Mouse (Mus musculus) adrenal gland, postnatal 14 days (tissue): ENCODE measurements at regions not wholly inside any gene's neighbourhood (a gene's known extent, or its start where the extent isn't known, plus 50 kb on each side); places are given as distances from the start of the nearest gene placed in this dataset.

Experiments
- DNase-seq: peaks from one replicate; pipeline ENCODE4 v3.0.0; 2021; ENCODE audit warnings: mixed read lengths

DNA sequence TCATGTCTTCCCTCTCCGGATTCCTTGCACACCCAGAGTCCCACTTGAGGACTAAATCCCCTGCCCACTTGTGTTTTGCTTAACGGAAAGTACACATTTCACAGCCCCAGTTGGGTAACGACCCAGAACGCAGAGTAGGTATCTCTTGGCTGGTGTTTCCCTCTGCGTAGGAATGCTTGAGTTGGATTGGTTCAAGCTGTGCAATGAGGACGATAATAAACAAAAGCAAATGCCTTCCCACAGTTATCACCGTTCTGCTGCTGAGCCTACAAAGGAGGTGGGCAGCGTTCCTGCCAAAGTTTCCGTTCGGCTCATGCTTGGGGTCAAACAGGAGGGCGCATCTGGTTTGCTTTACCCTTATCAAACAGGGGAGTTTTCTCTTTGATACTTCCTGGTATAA lies 212.3 kb upstream of the Sfrp2 start:
- no peak for DNase-seq

DNA sequence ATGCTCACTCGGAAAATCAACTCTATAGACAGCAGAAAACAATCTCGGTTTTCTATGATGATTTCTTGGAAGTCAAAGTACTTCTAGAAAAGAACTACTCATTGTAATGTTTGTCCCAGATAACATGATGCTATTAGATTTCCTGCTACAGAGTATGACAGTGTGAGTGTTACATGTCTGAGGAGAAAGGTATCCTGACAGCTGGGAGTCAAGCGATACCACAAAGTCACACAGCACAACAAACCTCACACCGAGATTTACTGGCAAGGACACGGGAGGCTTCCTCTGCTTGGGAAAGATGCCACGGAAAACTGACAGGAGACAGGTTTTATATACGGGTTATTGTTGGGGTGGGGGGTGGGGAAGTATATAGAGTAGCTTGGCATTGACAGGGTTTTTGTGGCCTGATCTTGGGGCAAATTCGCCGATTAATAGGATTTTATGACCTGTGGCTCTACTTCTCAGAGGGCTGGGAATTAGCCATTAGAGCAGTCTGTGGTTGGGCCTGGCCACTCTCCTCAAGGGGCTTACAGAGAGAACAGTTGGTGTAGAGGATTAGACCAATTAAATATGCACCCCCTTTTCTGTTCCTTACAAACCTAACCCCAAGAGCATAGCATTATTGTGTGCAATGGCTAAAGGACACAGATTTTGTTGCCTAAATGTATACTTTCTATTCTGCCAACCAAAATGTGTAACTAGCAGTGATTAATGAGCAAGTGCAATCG lies 209.2 kb upstream of the Sfrp2 start:
- no peak for DNase-seq

GRCm38 (mm10) chr3:83562026-83562425 lies 204.1 kb upstream of the Sfrp2 start:
- DNase-seq = no peak

DNA sequence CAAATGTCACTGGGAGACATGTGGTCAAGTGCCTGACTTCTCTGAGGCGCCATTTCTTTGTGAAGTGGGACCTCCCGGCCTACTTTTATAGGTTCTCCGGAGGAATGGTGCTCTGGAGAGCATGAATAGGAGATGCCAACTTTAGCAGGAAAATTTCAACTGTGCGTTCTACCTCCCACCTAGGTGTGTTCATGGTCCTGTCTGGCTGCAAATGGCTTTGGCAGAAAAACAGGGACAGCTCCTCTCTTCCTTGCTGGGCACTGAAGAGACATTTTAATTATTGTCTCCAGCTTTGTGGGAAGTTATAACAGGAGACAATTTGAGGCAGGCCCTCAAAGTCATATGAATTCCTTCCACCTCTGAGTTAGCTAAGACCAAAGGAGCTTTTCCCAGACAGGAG lies 190.6 kb upstream of the Sfrp2 start:
- no peak for DNase-seq

DNA sequence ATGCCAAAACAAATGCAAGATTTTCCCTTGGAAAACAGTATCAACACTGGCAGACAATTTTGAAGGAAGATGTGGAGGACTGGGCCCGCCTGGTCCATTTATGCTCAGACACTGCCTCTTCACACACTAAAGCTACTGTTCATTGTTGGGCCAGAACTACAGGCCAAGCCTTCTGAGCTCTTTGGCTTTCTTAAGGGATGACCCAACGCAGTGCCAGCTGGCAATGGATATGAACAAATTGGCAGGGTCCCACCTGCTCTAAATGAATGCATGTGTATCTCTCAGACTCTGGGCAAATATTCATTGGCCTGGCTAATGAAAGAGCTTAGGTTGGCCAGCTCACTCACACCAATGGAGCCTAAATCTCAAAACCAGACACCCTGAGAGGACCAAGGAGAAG lies 190.0 kb upstream of the Sfrp2 start:
- DNase-seq = no peak

DNA sequence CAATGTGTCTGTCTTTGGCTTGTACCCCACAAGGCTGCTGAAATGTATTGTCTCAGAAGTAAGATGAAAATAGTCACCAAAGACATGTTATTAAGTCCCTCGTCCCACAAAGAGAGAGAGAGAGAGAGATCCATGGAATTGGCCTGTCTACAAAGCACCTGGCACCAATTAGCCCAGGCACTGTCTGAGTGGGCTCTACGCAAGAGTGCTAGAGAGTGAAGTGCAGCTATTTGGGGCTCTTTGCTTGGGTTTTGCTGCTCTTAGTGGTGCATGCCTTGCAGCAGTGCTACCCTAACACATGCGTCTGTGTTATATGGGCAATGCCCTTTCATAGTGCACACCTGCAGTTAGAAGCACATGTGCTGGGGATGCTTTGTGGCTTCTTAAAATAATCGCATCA lies 185.4 kb upstream of the Sfrp2 start:
- DNase-seq = no peak

- no peak for DNase-seq
Observed at GRCm38 (mm10) chr3:83582256-83582655, 183.9 kb upstream of the Sfrp2 start.

DNA sequence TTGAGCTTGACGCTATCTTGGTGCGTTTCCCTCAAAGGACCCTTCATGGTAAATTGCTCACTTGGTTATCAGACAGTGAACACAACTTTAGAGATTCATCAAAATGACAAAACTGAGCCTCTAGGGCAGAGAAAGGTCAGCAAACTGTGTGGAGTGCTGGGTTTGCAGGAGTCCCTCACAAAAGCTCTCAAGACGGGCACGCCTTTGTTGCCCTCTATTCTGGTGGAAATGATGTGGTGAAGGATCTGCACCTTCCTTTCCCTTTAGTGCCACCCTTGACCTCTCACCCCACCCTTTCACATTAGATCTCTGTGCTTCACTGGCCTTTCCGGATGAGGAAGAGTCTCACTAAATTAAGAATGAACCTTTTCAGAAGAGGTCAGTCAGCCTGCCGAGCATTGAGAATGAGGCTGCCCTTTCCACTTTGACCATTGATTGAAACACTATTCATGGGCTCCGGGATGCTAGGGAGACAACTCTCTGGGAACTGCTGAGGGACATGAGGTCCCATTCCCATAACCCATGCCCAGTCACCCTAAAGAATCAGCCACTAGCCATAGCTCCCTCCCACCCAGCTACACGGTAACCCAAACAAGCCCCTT lies 182.9 kb upstream of the Sfrp2 start:
- DNase-seq = no peak

DNA sequence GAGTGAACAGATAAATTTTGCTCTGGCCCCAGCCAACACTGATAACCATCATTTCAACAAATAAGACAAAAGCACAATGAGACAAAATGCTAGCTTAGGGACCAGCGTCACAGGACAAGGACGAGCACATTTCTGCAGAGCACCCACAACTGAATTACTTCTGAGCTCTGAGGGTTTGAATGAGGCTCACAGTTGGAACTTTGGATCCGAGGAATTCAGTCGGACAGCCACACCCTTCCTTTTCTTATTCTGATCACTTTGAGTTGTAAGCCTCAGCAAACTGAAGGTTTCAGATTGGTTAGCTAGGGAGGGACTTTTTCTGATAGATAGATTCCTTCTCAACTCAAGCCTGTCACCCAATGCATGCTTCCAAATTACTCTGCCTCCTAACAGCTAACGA lies 180.0 kb upstream of the Sfrp2 start:
- DNase-seq = no peak

- DNase-seq = no peak
Observed at GRCm38 (mm10) chr3:83586551-83586950, 179.6 kb upstream of the Sfrp2 start.

DNA sequence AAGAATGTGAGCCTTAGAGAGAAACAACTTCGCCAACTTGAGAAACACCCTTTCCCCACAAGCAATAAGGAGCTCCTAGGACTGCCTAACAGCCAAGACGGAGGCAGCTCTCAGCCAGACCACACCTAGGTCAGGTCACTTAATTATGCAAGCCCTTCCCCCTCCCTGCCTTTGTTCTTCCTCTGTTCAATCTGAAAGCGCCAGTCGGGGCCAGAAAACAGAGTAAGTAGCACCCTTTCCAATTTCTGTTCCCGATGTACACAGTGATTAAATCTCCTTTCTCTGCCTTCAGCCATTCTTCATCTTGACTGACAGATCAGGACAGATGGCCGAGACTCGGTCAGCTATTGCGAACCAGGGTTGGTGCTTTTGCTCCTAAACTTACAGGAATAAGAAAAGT lies 177.0 kb upstream of the Sfrp2 start:
- no peak for DNase-seq

GRCm38 (mm10) chr3:83591206-83591605 lies 174.9 kb upstream of the Sfrp2 start:
- no peak for DNase-seq

- no peak for DNase-seq
Observed at GRCm38 (mm10) chr3:83593321-83593720, 172.8 kb upstream of the Sfrp2 start.

- no peak for DNase-seq
Observed at GRCm38 (mm10) chr3:83601506-83601905, 164.6 kb upstream of the Sfrp2 start.

- DNase-seq = no peak
Observed at GRCm38 (mm10) chr3:83609095-83609770, 156.9 kb upstream of the Sfrp2 start.

GRCm38 (mm10) chr3:83620435-83620834 lies 145.7 kb upstream of the Sfrp2 start:
- DNase-seq = no peak

- no peak for DNase-seq
Observed at GRCm38 (mm10) chr3:83633032-83633431, 133.1 kb upstream of the Sfrp2 start.

GRCm38 (mm10) chr3:83640433-83640832 lies 125.7 kb upstream of the Sfrp2 start:
- DNase-seq = no peak

DNA sequence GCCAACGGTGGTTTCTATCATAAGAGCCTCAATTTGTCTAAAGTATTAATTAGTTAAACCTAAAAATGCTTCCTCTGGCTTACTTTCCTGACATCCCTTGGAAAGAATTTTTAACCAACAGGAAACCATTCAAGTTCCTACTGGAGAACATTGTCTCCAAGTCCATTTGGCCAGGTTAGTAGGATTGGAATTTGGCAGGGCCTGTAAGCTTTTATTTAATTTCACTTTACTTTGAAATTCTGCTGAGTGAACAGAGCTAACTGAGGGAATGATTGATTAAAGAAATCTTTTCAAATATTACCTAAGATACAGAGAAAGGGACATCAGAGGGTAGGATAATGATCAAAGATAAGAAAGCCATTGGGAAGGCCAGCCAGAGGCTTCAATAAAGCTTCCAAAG lies 102.4 kb upstream of the Sfrp2 start:
- no peak for DNase-seq

- DNase-seq = peak; percentile 12
Observed at GRCm38 (mm10) chr3:83676147-83676546, 90.0 kb upstream of the Sfrp2 start.

DNA sequence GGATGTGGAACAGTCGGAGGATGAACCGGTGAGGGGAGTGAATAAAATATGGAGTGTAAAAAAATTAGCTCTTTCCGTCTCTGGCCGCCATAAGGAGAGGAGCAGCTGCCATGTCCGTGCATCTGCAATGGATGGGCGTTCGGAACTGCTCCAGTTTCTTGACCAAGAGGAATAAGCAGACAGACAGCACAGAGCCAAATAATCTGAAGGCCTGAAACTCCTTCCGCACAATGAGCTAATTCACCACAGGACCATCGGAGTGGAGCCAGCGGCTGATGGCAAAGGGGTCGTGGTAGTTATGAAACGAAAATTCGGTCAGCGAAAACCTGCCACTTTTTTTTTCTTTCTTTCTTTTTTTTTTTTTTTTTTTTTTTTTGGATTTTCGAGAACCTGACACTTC lies 79.5 kb upstream of the Sfrp2 start:
- DNase-seq = no peak

DNA sequence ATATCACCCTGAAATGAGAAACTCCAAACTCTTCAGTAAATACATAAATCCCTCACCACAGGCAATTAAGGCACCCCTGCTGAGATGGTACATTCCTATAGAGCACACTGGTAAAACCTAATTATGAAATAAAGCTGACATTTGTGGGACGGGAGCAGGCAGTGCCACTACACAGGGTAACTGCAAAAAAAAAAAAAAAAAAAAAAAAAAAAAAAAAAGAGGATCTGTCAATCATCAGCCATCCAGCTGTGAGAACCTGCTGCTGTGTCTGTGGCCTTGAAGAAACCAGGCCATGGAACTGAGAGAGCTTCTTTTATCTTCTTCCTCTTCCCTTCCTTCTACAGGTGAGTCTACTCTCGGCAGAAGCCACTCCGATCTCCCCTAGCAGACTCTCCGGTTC lies 78.6 kb upstream of the Sfrp2 start:
- DNase-seq = no peak

- DNase-seq = peak; percentile 83
Observed at GRCm38 (mm10) chr3:83689068-83689976, 76.8 kb upstream of the Sfrp2 start.
